Mouse (Mus musculus) embryonic facial prominence, embryonic 14.5 days (tissue): ENCODE results near the gene Clec2g. TPM values are rescaled to one million over a fixed set of nuclear protein-coding genes. Genes with fewer than 3 reads are reported as not detected.
"Not testable (repeated sequence)": the region's sequence is repeated elsewhere in the genome, so short reads cannot be mapped to it uniquely, and the experiment has no call there.

Experiments used
- ATAC-seq: fragments of 200-750 bp; cut with Nextera tagmentation; 2 replicates; pipeline ENCODE4 v1.8.0; 2017; ENCODE audit warnings: low read depth, moderate number of reproducible peaks, moderate TSS enrichment
- DNase-seq: peaks from one replicate; pipeline ENCODE4 v3.0.0-alpha.2; 2015; ENCODE audit warnings: low spot score
- H3K27ac ChIP-seq: fragments of 300-500 bp; sonication (generic); replicated peaks from 2 replicates; pipeline ENCODE4 v1.5.1; 2014; ENCODE audit warnings: low read depth, mild to moderate bottlenecking, low read length, moderate library complexity
- H3K27me3 ChIP-seq: fragments of 300-500 bp; sonication (generic); replicated peaks from 2 replicates; pipeline ENCODE4 v1.6.1; 2014; ENCODE audit warnings: low read length; ENCODE audit not compliant: control insufficient read depth, insufficient read depth
- H3K36me3 ChIP-seq: fragments of 300-500 bp; sonication (generic); 2 replicates; pipeline ENCODE4 v1.6.1; 2014; ENCODE audit warnings: low read length, mixed read lengths; ENCODE audit not compliant: control insufficient read depth, insufficient read depth
- H3K4me1 ChIP-seq: fragments of 300-500 bp; sonication (generic); 2 replicates; pipeline ENCODE4 v1.6.1; 2014; ENCODE audit warnings: antibody characterized with exemption, low read length; ENCODE audit not compliant: control insufficient read depth, insufficient read depth
- H3K4me2 ChIP-seq: fragments of 300-500 bp; sonication (generic); 2 replicates; pipeline ENCODE4 v1.6.1; 2014; ENCODE audit warnings: low read depth, mild to moderate bottlenecking, low read length, moderate library complexity, mixed read lengths
- H3K4me3 ChIP-seq: fragments of 300-500 bp; sonication (generic); 2 replicates; pipeline ENCODE4 v1.5.1; 2014; ENCODE audit warnings: low read depth, mild to moderate bottlenecking, low read length
- H3K9ac ChIP-seq: fragments of 300-500 bp; sonication (generic); 2 replicates; pipeline ENCODE4 v1.6.1; 2014; ENCODE audit warnings: low read depth, mild to moderate bottlenecking, low read length, moderate library complexity, mixed read lengths
- H3K9me3 ChIP-seq: fragments of 300-500 bp; sonication (generic); 2 replicates; pipeline ENCODE4 v1.6.1; 2016; ENCODE audit warnings: low read length; ENCODE audit not compliant: control insufficient read depth
- WGBS: fragments of 180-500 bp; shearing (Covaris S2); extraction: QIAGEN DNeasy Blood & Tissue Kit; methylation state at CpG from one replicate; pipeline ENCODE4 v1.1.7; 2014; 5-methylcytosine and 5-hydroxymethylcytosine counted together
- polyA plus RNA-seq: library from polyadenylated mRNA; unstranded; fragments of >200 nt; fragmentation: Nextera tagmentation; extraction: Ambion mirVana; gene quantifications from 2 replicates; pipeline ENCODE4 v1.2.1, GENCODE M21; 2014

Clec2g gene
- polyA plus RNA-seq, 1 experiment from 2014 or later = 1.4 TPM

- Histone ChIP-seq H3K4me1 (no peaks in the 10 kb centered on the region), H3K27me3 (no peaks in the 10 kb centered on the region), H3K4me2 (no peak overlapping the region), H3K27ac (no peak overlapping the region), H3K9ac (no peak overlapping the region), H3K36me3 (no peaks in the 10 kb centered on the region), H3K4me3 (no peak overlapping the region), H3K9me3 (no peaks in the 10 kb centered on the region)
- WGBS = 81% methylated on average over 2 of the region's 2 CpGs
- ATAC-seq (no peak), DNase-seq (no peak)
Observed at GRCm38 (mm10) chr6:128917322-128917721, 16.9 kb upstream of the Clec2g start.

- no peak overlapping the region for H3K4me3 ChIP-seq
- H3K4me2 ChIP-seq = no peak overlapping the region
- no peak overlapping the region for H3K27ac ChIP-seq
- no peaks in the 10 kb centered on the region for H3K36me3 ChIP-seq
- ATAC-seq (peak; percentile 62), DNase-seq (peak; percentile 49)
- H3K27me3 ChIP-seq = no peaks in the 10 kb centered on the region
- no peak overlapping the region for H3K9ac ChIP-seq
- WGBS = 10% methylated on average over 2 of the region's 2 CpGs
- H3K4me1 ChIP-seq = no peaks in the 10 kb centered on the region
- H3K9me3 ChIP-seq = no peaks in the 10 kb centered on the region
Observed at GRCm38 (mm10) chr6:128933050-128933449, 1.1 kb upstream of the Clec2g start.

GRCm38 (mm10) chr6:128935889-128936665, 1.9 kb downstream of the Clec2g start:
- not testable (repeated sequence) for H3K4me3 ChIP-seq, DNase-seq, H3K4me1 ChIP-seq, H3K36me3 ChIP-seq, H3K27me3 ChIP-seq, H3K27ac ChIP-seq, H3K9me3 ChIP-seq, H3K4me2 ChIP-seq, H3K9ac ChIP-seq, ATAC-seq
- WGBS = 86% methylated on average over 4 of the region's 13 CpGs

- no peak overlapping the region for H3K4me3 ChIP-seq
- H3K4me2 ChIP-seq = no peak overlapping the region
- no peaks in the 10 kb centered on the region for H3K36me3 ChIP-seq
- 74% methylated on average over 5 of the region's 5 CpGs for WGBS
- H3K27ac ChIP-seq = no peak overlapping the region
- H3K27me3 ChIP-seq = no peaks in the 10 kb centered on the region
- DNase-seq = no peak
- no peak overlapping the region for H3K9ac ChIP-seq
- ATAC-seq = no peak
- H3K4me1 ChIP-seq = no peaks in the 10 kb centered on the region
- no peaks in the 10 kb centered on the region for H3K9me3 ChIP-seq
Observed at GRCm38 (mm10) chr6:128941646-128942421, 7.7 kb downstream of the Clec2g start.

GRCm38 (mm10) chr6:128945564-128945963, 11.4 kb downstream of the Clec2g start:
- Histone ChIP-seq H3K27me3 (no peaks in the 10 kb centered on the region), H3K4me1 (no peaks in the 10 kb centered on the region), H3K27ac (no peak overlapping the region), H3K9me3 (no peaks in the 10 kb centered on the region), H3K4me2 (no peak overlapping the region), H3K4me3 (no peak overlapping the region), H3K9ac (no peak overlapping the region), H3K36me3 (no peaks in the 10 kb centered on the region)
- 93% methylated on average over 3 of the region's 3 CpGs for WGBS
- no peak for DNase-seq
- ATAC-seq = no peak

GRCm38 (mm10) chr6:128961110-128961509, 26.9 kb downstream of the Clec2g start:
- Histone ChIP-seq H3K4me2 (no peak overlapping the region), H3K4me1 (no peaks in the 10 kb centered on the region), H3K27ac (no peak overlapping the region), H3K36me3 (no peaks in the 10 kb centered on the region), H3K4me3 (no peak overlapping the region), H3K9ac (no peak overlapping the region), H3K9me3 (no peaks in the 10 kb centered on the region), H3K27me3 (no peaks in the 10 kb centered on the region)
- 84% methylated on average over 1 of the region's 1 CpGs for WGBS
- no peak for ATAC-seq
- DNase-seq = no peak

GRCm38 (mm10) chr6:128962108-128962507, 27.9 kb downstream of the Clec2g start:
- DNase-seq, ATAC-seq, H3K4me3 ChIP-seq, H3K27ac ChIP-seq, H3K4me1 ChIP-seq, H3K27me3 ChIP-seq, H3K9me3 ChIP-seq, H3K36me3 ChIP-seq, H3K9ac ChIP-seq, H3K4me2 ChIP-seq: not testable (repeated sequence)
- no CpG with 5 or more reads among the region's 2 CpGs for WGBS

GRCm38 (mm10) chr6:128964519-128964918, 30.3 kb downstream of the Clec2g start:
- DNase-seq = no peak
- Histone ChIP-seq H3K9me3 (no peaks in the 10 kb centered on the region), H3K4me2 (no peak overlapping the region), H3K27ac (no peak overlapping the region), H3K9ac (no peak overlapping the region), H3K4me1 (no peaks in the 10 kb centered on the region), H3K4me3 (no peak overlapping the region), H3K36me3 (no peaks in the 10 kb centered on the region), H3K27me3 (no peaks in the 10 kb centered on the region)
- no peak for ATAC-seq
